Mouse (Mus musculus) ES-Bruce4 (cell line): ENCODE measurements around the gene Plg.

Experiments
- CTCF ChIP-seq: IDR thresholded peaks from one replicate; pipeline ENCODE4 v1.8.1; 2011; ENCODE audit warnings: low read depth, low read length
- POLR2A ChIP-seq: IDR thresholded peaks from one replicate; pipeline ENCODE4 v1.8.1; 2011; ENCODE audit warnings: low read length; ENCODE audit not compliant: insufficient read depth

GRCm38 (mm10) chr17:12352781-12353180 is 25.6 kb upstream of the Plg start:
- TF ChIP-seq POLR2A (no peak), CTCF (no peak)
